Mouse (Mus musculus): ENCODE data around the gene Phf12. TPM values are rescaled to one million over a fixed set of nuclear protein-coding genes. Genes with fewer than 3 reads are reported as not detected.
"Not testable (repeated sequence)": the region's sequence is repeated elsewhere in the genome, so short reads cannot be mapped to it uniquely, and the experiment has no call there.

The Phf12 gene
- polyA plus RNA-seq, 1 experiment from 2014 or later, result 18.4 TPM

GRCm38 (mm10) chr11:78033931-78034617 is 51.5 kb downstream of the Phf12 start:
- Histone ChIP-seq H3K27ac (replicated peaks) (no peak overlapping the region), H3K4me3 (replicated peaks) (no peak overlapping the region), H3K9ac (no peak overlapping the region), H3K4me1 (peaks cover 42% of the 10 kb centered on the region), H3K9me3 (replicated peaks) (no peaks in the 10 kb centered on the region), H3K36me3 (peaks cover 24% of the 10 kb centered on the region), H3K27me3 (no peaks in the 10 kb centered on the region), H3K4me2 (replicated peaks) (no peak overlapping the region)
- ATAC-seq (ENCODE audit: insufficient number of reproducible peaks, low FRiP score, low TSS enrichment, low read depth), result no peak
- WGBS, result 90% methylated on average over 23 of the region's 23 CpGs

GRCm38 (mm10) chr11:78036791-78037190 is 54.2 kb downstream of the Phf12 start:
- H3K4me1 ChIP-seq, result peaks cover 38% of the 10 kb centered on the region
- 0 out of 2 replicates have a peak overlapping the region, but pooled peaks have one; percentile 81 for H3K9ac ChIP-seq
- H3K9me3 ChIP-seq (replicated peaks), result no peaks in the 10 kb centered on the region
- H3K36me3 ChIP-seq, result peaks cover 15% of the 10 kb centered on the region
- H3K27ac ChIP-seq (replicated peaks), result no peak overlapping the region
- WGBS, result 74% methylated on average over 10 of the region's 10 CpGs
- no peaks in the 10 kb centered on the region for H3K27me3 ChIP-seq
- no peak overlapping the region for H3K4me3 ChIP-seq (replicated peaks)
- ATAC-seq (ENCODE audit: insufficient number of reproducible peaks, low FRiP score, low TSS enrichment, low read depth), result no peak
- no peak overlapping the region for H3K4me2 ChIP-seq (replicated peaks)

- peak within 1 kb of the TSS; percentile 84 for H3K4me2 ChIP-seq (replicated peaks)
- H3K9ac ChIP-seq, result peak within 1 kb of the TSS; percentile 81
- peak within 1 kb of the TSS; percentile 89 for H3K4me3 ChIP-seq (replicated peaks)
- H3K9me3 ChIP-seq (replicated peaks), result no peaks in the 10 kb centered on the region
- peaks cover 30% of the 10 kb centered on the region for H3K4me1 ChIP-seq
- ATAC-seq (ENCODE audit: insufficient number of reproducible peaks, low FRiP score, low TSS enrichment, low read depth), result peak; percentile 88
- peaks cover 15% of the 10 kb centered on the region for H3K36me3 ChIP-seq
- WGBS, result under 1% methylated on average over 50 of the region's 55 CpGs
- no peaks in the 10 kb centered on the region for H3K27me3 ChIP-seq
- peak within 1 kb of the TSS; percentile 89 for H3K27ac ChIP-seq (replicated peaks)
Measured at GRCm38 (mm10) chr11:78037831-78038752, 55.5 kb downstream of the Phf12 start, which contains the start of gene Flot2. Gene Flot2, plus strand, starts transcription at chr11:78037931.

GRCm38 (mm10) chr11:78040878-78041277 is 58.3 kb downstream of the Phf12 start:
- no peak for ATAC-seq (ENCODE audit: insufficient number of reproducible peaks, low FRiP score, low TSS enrichment, low read depth)
- Histone ChIP-seq H3K9ac (no peak overlapping the region), H3K27me3 (no peaks in the 10 kb centered on the region), H3K36me3 (no peaks in the 10 kb centered on the region), H3K4me3 (replicated peaks) (no peak overlapping the region), H3K27ac (replicated peaks) (no peak overlapping the region), H3K4me1 (peaks cover 35% of the 10 kb centered on the region), H3K9me3 (replicated peaks) (no peaks in the 10 kb centered on the region), H3K4me2 (replicated peaks) (no peak overlapping the region)
- 68% methylated on average over 2 of the region's 2 CpGs for WGBS

- not testable (repeated sequence) for ATAC-seq (ENCODE audit: insufficient number of reproducible peaks, low FRiP score, low TSS enrichment, low read depth); H3K4me3 ChIP-seq (replicated peaks); H3K9me3 ChIP-seq (replicated peaks); H3K9ac ChIP-seq; H3K27me3 ChIP-seq; H3K36me3 ChIP-seq; H3K4me2 ChIP-seq (replicated peaks); H3K27ac ChIP-seq (replicated peaks)
- H3K4me1 ChIP-seq, result peaks cover 29% of the 10 kb centered on the region
- WGBS, result 93% methylated on average over 4 of the region's 4 CpGs
Measured at GRCm38 (mm10) chr11:78042290-78042870, 59.8 kb downstream of the Phf12 start.

GRCm38 (mm10) chr11:78044758-78045251 is 62.3 kb downstream of the Phf12 start:
- Histone ChIP-seq H3K27me3 (no peaks in the 10 kb centered on the region), H3K4me2 (replicated peaks) (no peak overlapping the region), H3K4me3 (replicated peaks) (no peak overlapping the region), H3K9ac (no peak overlapping the region), H3K36me3 (peaks cover 8% of the 10 kb centered on the region; the same call in 1 of the 2 replicates), H3K4me1 (peaks cover 9% of the 10 kb centered on the region), H3K27ac (replicated peaks) (no peak overlapping the region), H3K9me3 (replicated peaks) (no peaks in the 10 kb centered on the region)
- peak; percentile 24; the same call in 1 of the 2 replicates for ATAC-seq (ENCODE audit: insufficient number of reproducible peaks, low FRiP score, low TSS enrichment, low read depth)
- 58% methylated on average over 5 of the region's 5 CpGs for WGBS

GRCm38 (mm10) chr11:78048637-78049036 is 66.1 kb downstream of the Phf12 start:
- H3K9ac ChIP-seq; H3K27ac ChIP-seq (replicated peaks): not testable (repeated sequence)
- WGBS, result 85% methylated on average over 4 of the region's 4 CpGs

GRCm38 (mm10) chr11:78053078-78053477 is 70.5 kb downstream of the Phf12 start:
- no peak for ATAC-seq (ENCODE audit: insufficient number of reproducible peaks, low FRiP score, low TSS enrichment, low read depth)
- WGBS, result 93% methylated on average over 8 of the region's 8 CpGs
- H3K4me2 ChIP-seq (replicated peaks), result no peak overlapping the region
- H3K27me3 ChIP-seq, result no peaks in the 10 kb centered on the region
- H3K27ac ChIP-seq (replicated peaks), result no peak overlapping the region
- no peak overlapping the region for H3K9ac ChIP-seq
- H3K4me1 ChIP-seq, result no peaks in the 10 kb centered on the region
- no peak overlapping the region for H3K4me3 ChIP-seq (replicated peaks)
- H3K36me3 ChIP-seq, result peaks cover 64% of the 10 kb centered on the region
- no peaks in the 10 kb centered on the region for H3K9me3 ChIP-seq (replicated peaks)

More at GRCm38 (mm10) chr11:78048637-78049036, 66.1 kb downstream of the Phf12 start:
- not testable (repeated sequence) for H3K27me3 ChIP-seq; H3K9me3 ChIP-seq (replicated peaks); H3K4me1 ChIP-seq; H3K4me3 ChIP-seq (replicated peaks); ATAC-seq (ENCODE audit: insufficient number of reproducible peaks, low FRiP score, low TSS enrichment, low read depth); H3K4me2 ChIP-seq (replicated peaks)
- peaks cover 33% of the 10 kb centered on the region for H3K36me3 ChIP-seq

- H3K36me3 ChIP-seq, result peaks cover 58% of the 10 kb centered on the region
- H3K4me1 ChIP-seq, result no peaks in the 10 kb centered on the region
- H3K4me2 ChIP-seq (replicated peaks), result no peak overlapping the region
- no peaks in the 10 kb centered on the region for H3K9me3 ChIP-seq (replicated peaks)
- ATAC-seq (ENCODE audit: insufficient number of reproducible peaks, low FRiP score, low TSS enrichment, low read depth), result no peak
- no peak overlapping the region for H3K27ac ChIP-seq (replicated peaks)
- H3K4me3 ChIP-seq (replicated peaks), result no peak overlapping the region
- H3K9ac ChIP-seq, result no peak overlapping the region
- H3K27me3 ChIP-seq, result no peaks in the 10 kb centered on the region
- WGBS, result 80% methylated on average over 8 of the region's 8 CpGs
Measured at GRCm38 (mm10) chr11:78056946-78057345, 74.4 kb downstream of the Phf12 start.

GRCm38 (mm10) chr11:78059833-78060757 is 77.5 kb downstream of the Phf12 start:
- Histone ChIP-seq H3K27ac (replicated peaks) (no peak overlapping the region), H3K4me2 (replicated peaks) (no peak overlapping the region), H3K4me1 (no peaks in the 10 kb centered on the region), H3K9ac (no peak overlapping the region), H3K36me3 (peaks cover 39% of the 10 kb centered on the region), H3K9me3 (replicated peaks) (no peaks in the 10 kb centered on the region), H3K27me3 (no peaks in the 10 kb centered on the region), H3K4me3 (replicated peaks) (no peak overlapping the region)
- ATAC-seq (ENCODE audit: insufficient number of reproducible peaks, low FRiP score, low TSS enrichment, low read depth), result peak; percentile 61; the same call in 1 of the 2 replicates
- 53% methylated on average over 9 of the region's 9 CpGs for whole genome bisulfite sequencing

Measured in embryonic facial prominence, embryonic 15.5 days (tissue).